Mouse (Mus musculus) left cerebral cortex, adult 9 months (tissue): ENCODE results near the gene March1.
"Not testable (repeated sequence)": the region's sequence is repeated elsewhere in the genome, so short reads cannot be mapped to it uniquely, and the experiment has no call there.

Experiments
- DNase-seq, 2 experiments: peaks; one replicate each; pipeline ENCODE4 v3.0.0; 2022; ENCODE audit warnings: low spot score in 2 of 2

The March1 gene

DNA sequence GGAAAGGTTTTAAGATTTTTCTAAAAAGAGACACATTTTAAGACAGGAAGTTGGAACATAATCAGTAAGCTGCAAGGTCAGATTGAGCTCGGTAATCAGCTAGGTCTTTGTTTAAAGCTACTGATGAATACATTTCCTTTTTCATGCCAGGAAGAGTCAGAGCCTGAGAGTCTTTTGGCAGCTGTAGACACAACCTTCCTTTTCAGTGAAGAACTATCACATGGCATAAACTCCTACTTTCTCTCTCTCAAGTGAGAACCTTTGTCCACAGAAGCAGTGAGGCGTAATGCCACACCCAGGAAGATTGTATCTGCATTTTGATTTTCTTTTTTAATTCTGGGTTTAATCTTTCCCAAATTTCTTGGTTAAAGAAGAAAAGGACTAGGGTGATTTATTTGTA, 795.4 kb downstream of the March1 start:
- no peak for DNase-seq

DNA sequence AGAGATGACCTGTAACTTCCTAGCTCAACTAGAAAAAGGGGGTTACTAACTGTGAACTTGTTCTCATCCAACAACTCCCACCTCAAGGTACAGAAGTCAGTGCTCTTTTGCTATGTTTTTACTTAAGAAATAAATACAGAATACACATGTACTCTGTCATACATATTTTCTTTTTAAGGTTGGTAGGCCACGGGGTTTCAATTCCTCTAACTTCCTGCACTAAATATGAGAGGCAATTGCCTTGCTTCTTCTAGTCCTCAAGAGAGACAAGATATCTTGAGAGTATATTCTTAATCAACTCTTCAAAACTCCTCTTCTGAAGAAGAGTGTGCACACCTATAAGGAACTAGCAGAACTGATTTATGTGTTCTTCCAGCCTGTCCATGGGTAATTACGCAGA, 797.5 kb downstream of the March1 start:
- no peak for DNase-seq

DNA sequence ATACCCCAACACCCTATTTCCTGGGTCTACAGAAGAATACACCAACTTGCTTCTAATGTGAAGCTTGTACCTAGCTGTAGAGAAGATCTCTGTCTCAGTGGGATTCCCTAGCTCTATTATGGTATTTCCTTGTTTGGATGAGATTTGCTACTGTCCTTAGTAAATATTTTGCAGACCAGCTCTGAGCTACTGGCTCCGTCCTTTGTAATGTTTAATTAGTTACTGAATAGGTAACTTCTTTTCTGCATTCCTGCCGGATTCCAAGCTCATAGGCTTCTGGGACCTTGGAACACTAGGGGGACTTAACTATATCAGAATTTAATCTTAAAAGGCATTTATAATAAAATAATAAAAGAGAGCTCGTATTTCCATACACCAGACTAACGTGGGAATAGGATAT, 799.9 kb downstream of the March1 start:
- not testable (repeated sequence) for DNase-seq

DNA sequence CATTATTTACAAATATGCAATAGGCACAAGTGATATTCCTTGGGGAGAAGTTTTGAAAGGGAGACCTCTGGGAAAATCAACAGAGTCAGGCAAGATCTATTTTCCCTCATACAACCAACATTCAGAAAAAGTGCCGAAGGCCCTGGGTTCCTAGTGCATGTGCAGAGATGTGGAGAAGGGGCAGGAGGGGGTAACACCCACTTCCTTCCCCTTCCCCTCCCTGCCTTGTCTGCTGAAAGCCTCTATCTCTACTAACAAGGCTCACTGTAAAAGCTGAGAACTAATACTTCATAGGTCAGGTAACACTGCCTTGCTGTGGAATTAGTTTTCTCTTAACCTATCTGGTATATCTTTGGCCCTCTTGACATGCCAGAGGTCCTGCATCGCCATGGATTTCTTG, 812.9 kb downstream of the March1 start:
- DNase-seq: no peak

DNA sequence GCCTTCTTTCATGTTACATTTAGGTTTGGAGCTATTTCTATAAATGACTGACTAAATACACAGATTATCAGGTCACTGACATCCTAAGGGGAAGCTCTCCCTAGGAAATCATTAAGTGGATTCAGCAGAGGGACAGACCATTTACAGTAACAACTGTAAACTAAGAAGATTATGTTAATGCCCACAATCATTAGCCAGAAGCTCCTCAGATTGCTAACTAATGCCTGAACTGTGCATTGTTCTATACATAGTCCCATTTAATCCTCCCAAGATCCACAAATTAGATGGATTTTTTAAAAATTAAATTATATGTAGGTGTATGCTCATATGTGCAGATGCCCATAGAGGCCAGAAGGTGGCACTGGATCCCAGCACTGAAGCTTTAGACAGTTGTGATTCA, 815.9 kb downstream of the March1 start:
- DNase-seq: no peak

DNA sequence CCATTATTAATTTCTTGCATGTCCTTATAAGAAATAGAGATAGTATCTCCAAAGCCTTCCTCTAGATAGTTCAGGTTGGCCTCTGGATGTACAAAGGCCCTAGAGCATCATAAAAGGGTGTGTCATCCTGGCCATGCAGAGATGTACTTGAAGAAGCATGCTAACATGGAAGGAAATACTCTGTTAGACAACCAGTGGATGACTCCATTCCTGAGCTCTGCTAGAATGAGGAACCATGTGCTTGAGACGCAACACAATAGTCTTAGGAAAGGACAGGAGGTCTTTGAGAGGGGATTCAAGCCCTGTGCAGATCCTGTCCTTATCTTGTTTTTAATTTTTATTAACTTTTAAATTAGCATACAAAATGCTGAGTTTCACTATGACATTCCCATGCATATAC, 819.1 kb downstream of the March1 start:
- no peak for DNase-seq

DNA sequence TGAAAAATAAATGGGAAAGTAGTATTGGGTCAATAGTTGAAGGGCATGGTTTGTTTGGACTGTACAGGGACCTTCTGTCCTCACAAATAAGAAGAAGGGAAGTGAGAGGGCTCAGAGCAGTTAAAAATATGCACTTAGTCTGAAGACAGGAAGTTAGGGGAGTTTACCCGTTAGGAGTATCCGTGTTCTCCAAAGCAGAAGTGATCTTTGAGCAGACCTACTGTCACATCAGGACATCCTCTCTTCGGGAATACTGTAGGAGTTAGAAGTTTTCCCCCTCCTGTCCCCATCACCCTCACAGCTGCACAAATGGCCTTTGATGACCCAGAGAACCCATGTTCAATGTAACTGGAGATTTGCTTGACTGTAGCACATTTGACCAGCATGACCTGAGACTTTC, 820.2 kb downstream of the March1 start:
- DNase-seq: no peak

DNA sequence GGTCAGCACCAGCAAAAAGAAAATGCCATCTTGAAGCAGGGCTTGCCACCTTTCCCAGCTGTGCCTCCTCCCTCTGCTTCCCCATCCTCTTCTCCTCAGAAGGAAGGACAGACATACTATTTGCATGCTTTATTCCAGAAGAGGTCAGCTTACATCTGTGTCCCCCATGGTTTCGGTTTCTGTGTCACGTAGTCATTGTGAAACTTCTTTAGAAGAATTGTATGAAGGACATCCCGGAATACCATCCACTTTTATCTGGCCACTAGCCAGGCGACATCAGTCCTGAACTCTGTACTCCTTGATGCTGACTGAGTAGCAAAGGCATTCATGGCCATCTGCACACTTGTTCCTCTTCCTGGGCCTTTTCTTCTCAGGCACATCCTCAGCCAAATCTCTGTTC, 820.8 kb downstream of the March1 start:
- no peak for DNase-seq

DNA sequence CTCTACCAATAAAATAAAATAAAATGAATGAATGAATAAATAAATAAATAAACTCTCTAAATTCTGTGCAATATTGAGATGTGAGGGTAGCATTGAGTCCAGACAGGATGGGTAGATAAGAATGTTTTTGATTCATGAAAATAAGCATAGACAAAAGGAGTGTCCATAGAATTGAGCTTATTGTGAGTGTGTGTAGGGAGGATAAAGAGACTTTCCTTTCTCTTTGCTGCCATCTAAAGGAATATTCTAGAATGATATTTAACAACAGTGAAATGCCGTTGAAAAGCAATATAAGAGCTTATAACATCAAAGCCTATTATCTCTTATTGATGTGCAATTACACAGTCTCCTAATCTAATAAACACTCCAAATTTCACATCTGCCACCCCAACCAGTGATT, 823.4 kb downstream of the March1 start:
- DNase-seq: no peak

DNA sequence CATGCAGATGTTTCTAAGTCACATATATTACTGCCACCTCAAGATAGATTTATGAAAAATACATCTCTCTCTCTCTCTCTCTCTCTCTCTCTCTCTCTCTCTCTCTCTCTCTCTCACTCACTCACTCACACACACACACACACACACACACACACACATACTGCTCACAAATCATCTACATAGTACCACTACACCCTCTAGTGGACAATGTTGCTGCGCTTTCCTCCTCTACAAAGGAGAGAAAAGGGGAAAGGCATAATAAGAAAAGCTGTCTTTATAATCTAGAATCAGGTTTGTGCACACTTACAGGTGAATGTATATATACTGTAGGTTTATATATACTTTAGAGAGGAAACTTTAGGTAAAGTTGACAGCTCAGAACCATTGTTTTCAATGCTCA, 825.1 kb downstream of the March1 start:
- peak in 1 of 2 experiments; percentile 53 for DNase-seq

DNA sequence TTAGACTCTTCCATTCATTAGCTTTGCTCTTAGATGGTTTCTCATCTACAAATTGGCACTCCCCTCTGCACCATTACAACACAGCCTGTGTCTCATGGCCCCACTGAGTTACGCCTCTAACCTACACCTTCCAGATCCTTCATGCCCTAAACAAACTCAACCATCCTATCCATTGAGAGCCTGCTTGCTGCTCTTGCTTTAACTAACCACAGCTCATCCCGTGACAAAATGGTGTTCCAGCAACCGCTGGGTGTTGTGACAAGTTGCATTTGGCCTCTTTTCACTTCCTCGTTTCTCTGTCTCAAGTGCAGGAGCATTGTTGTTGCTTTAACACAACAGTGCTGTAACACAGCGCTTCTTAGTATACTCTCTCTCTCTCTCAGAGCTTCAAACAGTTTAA, 826.4 kb downstream of the March1 start:
- no peak for DNase-seq

DNA sequence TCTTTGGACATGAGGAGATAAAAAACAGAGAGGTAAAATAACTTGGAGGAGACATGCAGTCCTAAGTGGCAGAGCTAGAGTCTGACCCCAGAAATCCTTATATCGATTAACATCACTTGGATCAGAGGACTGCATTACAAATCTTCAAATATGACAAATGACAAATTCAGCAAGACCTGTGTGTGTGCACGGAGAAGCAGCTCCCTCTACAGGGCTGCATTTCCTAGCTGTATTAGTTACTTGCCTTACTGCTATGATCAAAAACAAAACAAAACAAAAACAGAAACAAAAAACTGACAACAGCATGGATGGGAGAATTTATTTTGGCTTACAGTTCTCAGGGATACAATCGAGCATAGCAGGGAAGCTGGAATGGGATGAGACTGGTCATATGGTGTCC, 827.7 kb downstream of the March1 start:
- DNase-seq: no peak

DNA sequence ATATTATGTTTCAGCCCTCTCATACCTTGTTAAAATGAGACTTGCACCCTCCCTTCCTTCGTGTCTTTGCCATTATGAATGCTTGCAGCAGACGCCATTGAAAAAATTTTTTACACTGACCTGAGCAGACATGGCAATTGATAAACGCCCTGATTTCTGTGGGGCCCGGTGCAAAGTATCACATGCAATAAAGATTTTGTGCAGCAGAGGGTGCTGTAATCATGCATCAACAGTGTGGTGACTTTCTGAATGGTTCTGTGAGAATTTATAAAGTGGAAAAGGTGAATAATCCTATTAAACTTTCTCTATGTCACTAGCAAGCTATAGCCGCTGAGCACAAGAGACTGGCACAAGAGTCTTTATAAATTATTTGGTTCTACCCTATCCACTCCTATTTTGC, 833.0 kb downstream of the March1 start:
- peak in 1 of 2 experiments; percentile 60 for DNase-seq

DNA sequence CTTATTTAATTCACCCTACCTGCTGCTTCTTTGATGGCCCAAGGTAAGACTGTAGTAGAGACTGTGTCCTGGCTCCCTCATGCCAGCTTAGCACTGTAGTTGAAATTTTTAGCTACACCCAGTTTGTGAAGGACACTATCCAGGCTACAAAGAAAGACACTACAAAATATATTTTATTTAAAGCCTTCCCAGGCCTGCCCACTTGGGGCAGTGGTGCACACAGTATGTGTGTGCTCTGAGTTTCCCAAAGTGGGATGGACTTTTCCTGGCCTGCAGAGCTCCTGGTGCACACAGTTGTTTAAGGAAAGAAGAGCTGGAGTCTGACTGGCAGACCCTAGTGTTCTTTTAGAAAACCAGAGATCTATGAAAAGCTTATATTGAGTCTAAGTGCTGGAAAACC, 839.4 kb downstream of the March1 start:
- DNase-seq: no peak

DNA sequence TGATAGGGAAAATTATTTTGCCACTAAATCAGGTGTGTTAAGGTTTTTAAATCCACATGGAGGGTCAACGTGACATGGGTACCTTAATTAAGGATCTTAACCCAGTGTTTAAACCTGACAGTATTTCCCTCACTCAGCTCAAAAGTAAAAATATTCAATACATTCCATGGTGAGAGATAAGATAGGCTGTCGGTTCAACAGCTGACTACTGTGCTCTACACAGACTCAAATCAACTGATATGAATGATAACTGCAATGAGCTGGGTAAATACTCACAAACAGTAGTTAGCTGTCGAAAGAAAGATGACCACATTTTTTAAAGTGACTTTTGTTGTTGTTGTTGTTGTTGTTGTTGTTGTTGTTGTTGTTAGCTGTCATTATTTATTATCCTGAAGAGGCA, 852.1 kb downstream of the March1 start:
- no peak for DNase-seq

DNA sequence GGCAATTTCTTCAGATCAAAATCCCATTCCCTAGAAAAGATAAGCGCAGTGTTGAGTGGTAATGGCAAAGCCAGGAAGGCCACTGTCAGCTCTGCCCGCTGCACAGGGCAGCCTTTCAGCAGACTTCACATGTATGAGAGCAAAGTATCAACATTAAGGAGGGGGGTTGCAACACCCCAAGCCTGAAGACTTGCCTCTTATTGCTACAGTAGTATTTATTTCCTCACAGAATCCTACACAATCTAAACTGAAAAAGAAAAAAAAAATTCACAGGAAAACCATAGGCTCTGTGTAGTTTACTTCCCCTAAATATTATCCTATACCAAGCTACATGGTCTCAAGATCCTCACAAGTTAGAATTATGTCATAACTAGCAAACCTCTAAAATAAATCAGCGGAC, 859.2 kb downstream of the March1 start:
- DNase-seq: no peak

DNA sequence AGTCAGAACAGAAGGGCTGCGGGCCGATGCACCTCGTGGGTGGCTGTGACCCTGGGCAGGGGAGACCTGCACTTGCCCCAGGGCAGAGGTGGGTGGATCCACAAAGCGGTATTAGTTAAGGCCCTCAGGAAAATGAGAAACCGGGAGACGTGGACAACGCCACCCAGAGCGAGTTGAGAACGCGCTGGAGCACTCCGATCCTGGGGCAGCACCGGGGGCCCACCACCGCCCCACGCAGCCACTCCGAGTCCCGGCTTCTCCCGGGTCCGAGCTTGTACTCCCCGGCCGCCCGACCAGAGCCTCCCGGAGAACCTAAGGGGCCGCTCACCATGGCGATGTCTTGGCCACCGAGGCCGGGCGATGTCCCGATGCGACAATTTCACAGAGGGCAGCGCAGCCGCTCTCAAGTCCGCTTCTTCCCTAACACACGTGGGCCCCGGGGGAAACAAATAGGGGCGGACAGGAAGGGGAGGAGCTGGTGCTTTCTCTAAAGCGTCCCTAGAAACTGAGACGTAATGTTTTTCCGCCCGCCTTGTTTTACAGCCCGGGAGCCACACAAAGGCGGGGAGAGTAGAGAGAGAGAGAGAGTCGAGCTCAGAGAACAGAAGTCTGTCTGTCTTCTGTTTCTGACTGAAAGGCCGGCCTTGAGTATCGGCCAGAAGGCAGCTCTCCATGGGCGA, 868.5 kb downstream of the March1 start, which contains the start of gene Tma16:
Tma16 (minus strand) TSS at position 447 of the 680 bp plus-strand sequence.
- DNase-seq: peak; percentile 37 to 88

DNA sequence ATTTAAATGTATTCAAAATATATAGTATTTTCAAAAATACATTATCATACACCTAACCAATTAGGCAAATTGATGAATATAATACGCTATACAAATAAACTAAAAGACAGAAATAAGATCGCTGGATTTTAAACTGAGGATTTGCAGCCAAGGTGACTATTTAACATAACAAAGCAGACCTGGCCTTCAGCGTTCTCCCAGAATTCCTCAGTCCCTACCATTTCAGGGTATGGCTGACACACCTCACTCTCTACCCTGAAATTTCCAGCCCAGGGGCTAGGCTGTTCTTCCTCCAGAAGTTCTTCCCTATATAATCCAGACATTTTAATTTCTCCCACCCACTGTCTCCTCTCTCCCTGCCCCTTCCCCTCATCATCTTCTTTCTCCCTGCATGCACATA, 870.9 kb downstream of the March1 start:
- no peak for DNase-seq

DNA sequence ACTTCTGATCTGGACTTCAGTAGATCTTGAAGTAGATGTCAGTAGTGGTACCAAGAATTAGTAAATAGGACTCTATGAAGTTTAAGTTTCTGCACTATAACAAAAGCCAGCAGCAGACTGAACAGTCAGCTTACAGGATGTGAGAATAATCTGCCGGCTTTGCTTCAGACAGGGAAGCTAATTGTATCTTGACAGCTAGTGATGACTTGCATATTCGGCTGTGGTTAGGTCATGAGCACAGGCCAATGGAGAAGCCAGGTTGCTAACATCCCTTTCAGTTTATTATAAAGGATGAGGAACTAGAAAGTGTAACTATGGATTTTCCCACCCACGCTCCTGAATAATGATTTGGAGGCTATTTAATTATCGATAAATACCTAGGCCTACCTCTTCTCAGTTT, 872.9 kb downstream of the March1 start:
- no peak for DNase-seq

DNA sequence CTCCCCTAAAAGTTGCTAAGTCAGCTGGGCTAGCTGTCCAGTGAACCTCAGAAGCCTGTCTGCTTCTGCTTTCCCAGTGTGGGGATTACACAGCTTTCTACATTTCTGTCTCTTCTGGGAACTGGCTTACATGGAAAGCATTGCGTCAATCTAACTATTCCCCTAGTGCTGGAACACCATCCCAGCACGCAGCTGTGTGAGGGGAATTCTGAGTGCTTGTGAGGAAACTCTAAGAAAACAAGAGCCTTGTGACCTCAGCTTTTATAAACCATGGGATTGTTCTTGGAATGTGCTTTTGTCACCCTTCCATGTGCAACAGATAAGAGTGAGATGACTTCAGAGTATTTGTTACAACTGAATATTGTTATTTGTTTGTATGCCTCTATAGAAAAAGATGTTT, 876.8 kb downstream of the March1 start:
- no peak for DNase-seq

DNA sequence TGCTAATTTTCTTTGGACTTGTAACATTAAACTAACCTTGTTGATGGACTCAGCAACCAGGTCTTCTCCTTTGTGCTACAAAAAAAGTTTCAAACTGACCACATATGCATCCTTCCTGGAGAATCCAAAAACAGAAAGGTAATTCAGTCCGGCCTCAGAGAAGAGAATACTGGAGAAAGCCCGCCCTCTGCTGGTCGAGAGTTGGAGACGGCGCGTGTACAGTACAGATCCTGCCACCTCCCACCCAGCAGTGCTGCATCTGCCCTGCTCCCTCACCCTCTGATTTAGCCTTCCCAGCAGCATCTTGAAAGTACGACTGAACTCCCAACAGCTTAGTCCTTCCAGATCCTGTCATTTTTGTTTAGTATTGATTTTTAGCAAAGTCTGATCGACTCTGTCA, 878.0 kb downstream of the March1 start:
- DNase-seq: peak in 1 of 2 experiments; percentile 84

DNA sequence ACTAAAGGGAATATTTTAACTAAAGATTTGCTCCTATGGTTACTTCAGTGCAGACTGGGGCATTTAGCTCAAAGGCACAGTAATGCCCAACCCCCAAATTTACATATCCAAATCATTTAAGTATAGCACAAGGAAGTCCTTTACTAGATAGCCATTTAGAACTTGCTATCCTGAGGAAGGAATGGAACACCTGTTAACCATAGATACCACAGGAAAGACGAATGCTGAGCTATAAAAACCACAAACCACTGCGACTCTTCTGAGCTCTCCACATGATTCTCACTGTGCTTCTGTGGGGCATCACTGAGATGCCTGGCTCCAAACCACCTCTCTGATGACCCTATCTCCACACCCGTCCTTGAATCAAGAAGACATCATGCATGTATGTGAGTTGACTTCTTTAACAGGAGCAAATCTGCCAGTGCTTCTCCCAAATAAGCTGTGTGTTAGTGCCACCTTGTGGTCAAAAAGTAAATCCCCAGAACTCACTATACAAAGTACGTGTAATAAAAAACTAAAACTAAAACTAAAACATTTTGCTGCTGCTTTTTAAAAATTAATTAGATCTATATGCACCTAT, 879.4 kb downstream of the March1 start:
- DNase-seq: peak; percentile 22 to 60

DNA sequence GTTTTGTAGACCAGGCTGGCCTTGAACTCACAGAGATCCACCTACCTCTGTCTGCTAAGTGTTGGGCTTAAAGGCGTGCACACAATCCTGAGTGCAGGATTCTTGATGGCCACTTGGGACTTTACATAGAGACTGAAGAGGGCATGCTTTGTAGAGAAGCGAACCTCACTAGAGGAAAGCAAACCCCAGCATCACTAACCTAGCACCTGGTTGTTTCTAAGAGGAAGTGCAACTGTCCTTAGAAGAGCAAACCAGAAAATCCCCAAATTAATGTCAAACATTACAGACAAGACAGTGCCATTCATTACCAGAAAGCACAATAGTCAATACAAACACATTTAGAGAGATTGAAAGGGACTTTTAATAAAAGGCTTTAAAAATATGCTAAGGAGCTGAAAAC, 885.7 kb downstream of the March1 start:
- DNase-seq: no peak

DNA sequence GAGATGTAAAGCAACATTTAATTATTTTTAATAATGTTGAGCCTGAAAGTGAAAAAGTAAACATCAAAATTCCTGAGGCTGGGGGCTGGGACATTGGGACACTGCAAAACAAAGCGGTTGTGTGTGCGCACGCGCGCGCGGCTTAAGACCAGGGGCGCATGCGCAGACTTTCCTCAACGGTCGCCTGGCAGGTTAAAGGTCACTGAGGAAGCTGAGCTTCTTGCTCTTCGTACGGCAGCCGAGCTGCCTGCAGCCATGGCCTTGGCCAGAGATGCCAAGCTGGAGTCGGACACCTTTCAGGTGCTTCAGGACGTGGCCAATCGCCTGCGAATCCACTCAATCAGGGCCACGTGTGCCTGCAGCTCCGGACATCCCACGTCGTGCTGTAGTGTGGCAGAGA, 893.8 kb downstream of the March1 start, which contains the start of gene Tktl2:
Tktl2 (plus strand) TSS at position 220 of the 400 bp plus-strand sequence.
- DNase-seq: no peak
